Mouse (Mus musculus): ENCODE data around the gene Prr36. TPM values are rescaled to one million over a fixed set of nuclear protein-coding genes. Genes with fewer than 3 reads are reported as not detected.
"Not testable (repeated sequence)": the region's sequence is repeated elsewhere in the genome, so short reads cannot be mapped to it uniquely, and the experiment has no call there.

Gene Prr36
- not detected in 2 replicates for polyA plus RNA-seq (2012; ENCODE audit: insufficient read depth, insufficient read length, missing spikeins)

DNA sequence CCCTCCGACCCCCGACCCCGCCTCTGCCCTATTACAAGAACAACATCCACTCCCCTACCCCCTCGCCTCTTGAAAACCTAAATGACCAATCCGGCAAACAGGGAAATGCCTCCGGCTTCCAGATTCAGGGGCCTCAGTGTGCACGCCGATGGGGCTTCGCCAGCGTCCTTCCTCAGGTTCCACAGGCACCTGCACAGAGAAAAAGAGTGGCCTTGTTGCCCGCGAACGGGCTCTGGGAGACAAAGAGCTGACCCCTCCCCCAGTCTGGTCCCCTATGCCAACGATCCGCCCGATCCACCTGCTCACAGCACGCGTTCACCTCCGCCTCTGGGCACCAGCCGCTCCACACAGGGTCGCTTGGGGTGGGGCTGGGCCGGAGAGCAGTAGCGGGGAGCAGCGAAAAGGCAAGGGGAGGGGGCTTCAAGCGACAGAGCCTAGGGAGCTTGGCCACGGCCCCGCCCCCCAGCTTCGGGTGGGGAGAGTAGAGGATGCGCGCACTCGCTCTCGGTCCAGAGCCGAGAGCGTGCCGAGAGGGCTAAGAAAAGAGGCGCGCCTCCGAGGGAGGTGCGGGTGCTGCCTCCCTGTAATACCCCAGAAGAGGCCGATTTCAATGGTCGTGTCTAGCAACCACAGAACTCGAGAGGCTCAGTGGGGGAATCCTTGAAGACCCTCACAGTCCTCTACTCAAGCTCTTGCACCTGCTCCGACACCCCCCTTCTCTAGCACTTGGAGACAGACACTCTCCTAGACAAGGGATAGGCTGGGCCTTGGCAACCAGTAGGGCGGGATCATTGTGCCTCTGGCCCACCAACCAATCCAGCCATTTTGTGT lies at the start of gene Prr36:
Gene Prr36, minus strand, starts transcription at position 669 of the 831 bp plus-strand sequence.
- TF ChIP-seq POLR2A (IDR thresholded peaks at IDR 0.05; ENCODE audit: borderline replicate concordance, low read depth, low read length), result no peak
- no peak for TF ChIP-seq CTCF (IDR thresholded peaks at IDR 0.05; ENCODE audit: low read depth, low read length)
- Histone ChIP-seq H3K27ac (ENCODE audit: insufficient read depth, low read depth, low read length) (no peak within 1 kb of the TSS), H3K4me1 (ENCODE audit: control insufficient read depth, insufficient read depth, low read length) (peaks cover 7% of the 10 kb centered on the region; the same call in 1 of the 2 replicates), H3K4me3 (ENCODE audit: insufficient read depth, low read length) (peak within 1 kb of the TSS; percentile 20)

DNA sequence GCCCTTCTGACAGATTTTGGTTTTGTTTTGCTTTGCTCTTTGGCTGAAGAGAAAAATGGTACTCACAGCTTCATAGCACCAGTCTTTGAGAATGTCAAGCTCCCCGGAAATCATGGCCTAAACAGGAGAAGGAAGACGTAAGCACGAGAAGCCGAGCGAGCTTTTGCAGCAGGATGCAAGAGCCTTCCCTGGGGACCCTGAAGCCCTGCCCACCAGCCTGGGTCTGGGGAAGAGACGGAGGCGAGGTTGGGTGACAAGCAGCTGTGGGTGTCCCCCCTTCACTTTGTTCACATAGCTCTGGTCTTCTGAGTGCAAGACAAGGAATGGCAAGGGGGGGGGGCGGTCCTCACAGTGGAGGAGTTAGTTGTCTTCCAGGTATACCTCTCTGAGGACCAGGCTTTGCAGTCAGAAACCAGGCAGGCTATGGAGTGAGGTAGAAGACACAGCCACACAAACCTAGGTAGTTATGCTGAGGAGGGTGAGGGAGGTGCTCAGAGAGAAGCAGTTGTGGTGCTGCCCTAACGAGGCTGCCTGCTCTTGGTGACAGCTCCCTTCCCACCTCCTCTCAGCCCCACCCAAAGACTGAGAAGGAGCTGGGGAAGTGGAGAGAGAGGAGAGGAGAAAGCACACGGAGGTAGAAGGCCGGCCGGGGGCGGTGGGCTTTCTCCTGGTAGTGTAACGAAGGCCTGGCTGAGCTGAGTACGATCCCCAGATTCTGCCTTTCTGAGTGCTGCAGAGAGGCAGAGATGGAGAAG lies 48.1 kb upstream of the Prr36 start:
- Histone ChIP-seq H3K4me3 (ENCODE audit: insufficient read depth, low read length) (no peak overlapping the region), H3K4me1 (ENCODE audit: control insufficient read depth, insufficient read depth, low read length) (peaks cover 14% of the 10 kb centered on the region), H3K27ac (ENCODE audit: insufficient read depth, low read depth, low read length) (no peak overlapping the region)
- TF ChIP-seq POLR2A (IDR thresholded peaks at IDR 0.05; ENCODE audit: borderline replicate concordance, low read depth, low read length) (no peak), CTCF (IDR thresholded peaks at IDR 0.05; ENCODE audit: low read depth, low read length) (no peak)

GRCm38 (mm10) chr8:4263105-4263791 lies 46.0 kb upstream of the Prr36 start:
- no peak for TF ChIP-seq CTCF (IDR thresholded peaks at IDR 0.05; ENCODE audit: low read depth, low read length)
- no peak for TF ChIP-seq POLR2A (IDR thresholded peaks at IDR 0.05; ENCODE audit: borderline replicate concordance, low read depth, low read length)
- Histone ChIP-seq H3K4me3 (ENCODE audit: insufficient read depth, low read length) (no peak overlapping the region), H3K27ac (ENCODE audit: insufficient read depth, low read depth, low read length) (peak overlapping the region; percentile 38), H3K4me1 (ENCODE audit: control insufficient read depth, insufficient read depth, low read length) (peaks cover 18% of the 10 kb centered on the region)

GRCm38 (mm10) chr8:4259805-4260170 lies 42.5 kb upstream of the Prr36 start:
- no peak overlapping the region for H3K27ac ChIP-seq (ENCODE audit: insufficient read depth, low read depth, low read length)
- TF ChIP-seq POLR2A (IDR thresholded peaks at IDR 0.05; ENCODE audit: borderline replicate concordance, low read depth, low read length), result no peak
- TF ChIP-seq CTCF (IDR thresholded peaks at IDR 0.05; ENCODE audit: low read depth, low read length), result no peak
- peaks cover 18% of the 10 kb centered on the region for H3K4me1 ChIP-seq (ENCODE audit: control insufficient read depth, insufficient read depth, low read length)
- H3K4me3 ChIP-seq (ENCODE audit: insufficient read depth, low read length), result no peak overlapping the region

DNA sequence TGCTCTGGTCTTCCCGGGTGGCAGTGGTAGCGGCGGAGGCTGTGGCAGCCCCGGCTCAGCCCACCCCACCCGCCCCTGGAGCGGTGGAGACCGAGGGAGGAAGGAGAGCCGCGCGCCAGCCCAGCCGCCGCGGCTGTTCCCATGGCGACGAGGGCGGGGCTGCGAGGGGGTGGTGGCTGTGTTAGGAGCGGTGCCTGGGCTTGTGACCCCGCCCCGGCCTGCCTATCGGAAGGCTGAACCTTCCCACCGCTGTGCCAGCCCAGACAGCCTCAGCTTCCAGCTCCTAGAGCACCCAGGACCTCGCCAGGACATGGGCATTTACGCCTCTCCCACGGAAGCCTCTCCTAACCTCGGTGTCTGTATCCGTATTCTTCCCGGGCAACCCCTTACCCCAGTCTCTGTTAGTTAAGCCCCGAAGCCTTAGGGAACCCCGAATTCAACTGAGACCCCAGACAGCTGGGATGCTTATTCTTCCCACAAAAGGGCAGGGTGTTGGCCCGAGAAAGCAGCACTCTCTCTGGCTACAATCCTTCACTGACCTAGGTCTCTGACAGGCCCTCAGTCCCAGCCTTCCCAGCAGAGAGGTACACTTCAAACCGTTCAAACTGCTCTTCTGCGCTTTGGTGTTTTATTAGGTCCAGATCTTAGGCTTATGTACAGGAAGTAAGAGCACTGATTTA lies 42.0 kb upstream of the Prr36 start, which contains the start of gene Ctxn1:
Gene Ctxn1, minus strand, starts transcription at position 150 of the 680 bp plus-strand sequence.
- Histone ChIP-seq H3K27ac (ENCODE audit: insufficient read depth, low read depth, low read length) (no peak within 1 kb of the TSS), H3K4me3 (ENCODE audit: insufficient read depth, low read length) (peak within 1 kb of the TSS; percentile 52), H3K4me1 (ENCODE audit: control insufficient read depth, insufficient read depth, low read length) (peaks cover 16% of the 10 kb centered on the region)
- TF ChIP-seq POLR2A (IDR thresholded peaks at IDR 0.05; ENCODE audit: borderline replicate concordance, low read depth, low read length) (no peak), CTCF (IDR thresholded peaks at IDR 0.05; ENCODE audit: low read depth, low read length) (no peak)

GRCm38 (mm10) chr8:4258678-4259077 lies 41.4 kb upstream of the Prr36 start:
- Histone ChIP-seq H3K4me3 (ENCODE audit: insufficient read depth, low read length) (peak overlapping the region; percentile 52), H3K27ac (ENCODE audit: insufficient read depth, low read depth, low read length) (no peak overlapping the region), H3K4me1 (ENCODE audit: control insufficient read depth, insufficient read depth, low read length) (peaks cover 15% of the 10 kb centered on the region)
- TF ChIP-seq POLR2A (IDR thresholded peaks at IDR 0.05; ENCODE audit: borderline replicate concordance, low read depth, low read length) (no peak), CTCF (IDR thresholded peaks at IDR 0.05; ENCODE audit: low read depth, low read length) (no peak)

- H3K4me3 ChIP-seq (ENCODE audit: insufficient read depth, low read length), result peak overlapping the region; percentile 52
- no peak overlapping the region for H3K27ac ChIP-seq (ENCODE audit: insufficient read depth, low read depth, low read length)
- TF ChIP-seq POLR2A (IDR thresholded peaks at IDR 0.05; ENCODE audit: borderline replicate concordance, low read depth, low read length) (no peak), CTCF (IDR thresholded peaks at IDR 0.05; ENCODE audit: low read depth, low read length) (peak; percentile 71)
These were observed 41.0 kb upstream of the Prr36 start for GRCm38 (mm10) chr8:4258233-4258632.

DNA sequence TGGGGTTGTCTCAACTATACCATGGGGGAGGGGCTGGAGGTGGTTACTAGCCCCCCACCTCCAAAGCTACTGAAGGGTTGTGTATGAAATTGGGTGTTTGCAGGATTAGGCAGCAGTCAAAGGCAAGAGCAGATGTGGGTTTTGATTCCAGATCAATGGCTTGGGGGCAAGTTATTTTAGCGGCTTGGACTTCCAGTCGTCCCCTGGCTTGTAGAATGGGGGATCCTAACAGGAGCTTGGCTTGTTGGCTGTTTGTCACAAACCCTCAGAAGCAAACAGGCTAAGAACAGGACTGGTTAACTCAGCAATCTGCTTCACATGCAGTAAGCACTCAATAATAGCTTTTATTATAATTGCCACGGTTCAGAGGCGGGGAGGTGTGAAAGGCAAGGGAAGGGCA lies 40.1 kb upstream of the Prr36 start:
- no peak overlapping the region for H3K4me3 ChIP-seq (ENCODE audit: insufficient read depth, low read length)

More at GRCm38 (mm10) chr8:4258233-4258632, 41.0 kb upstream of the Prr36 start:
- H3K4me1 ChIP-seq (ENCODE audit: control insufficient read depth, insufficient read depth, low read length), result peaks cover 12% of the 10 kb centered on the region

GRCm38 (mm10) chr8:4256911-4257310 lies 39.7 kb upstream of the Prr36 start:
- no peak for TF ChIP-seq CTCF (IDR thresholded peaks at IDR 0.05; ENCODE audit: low read depth, low read length)
- no peak for TF ChIP-seq POLR2A (IDR thresholded peaks at IDR 0.05; ENCODE audit: borderline replicate concordance, low read depth, low read length)
- peaks cover 16% of the 10 kb centered on the region for H3K4me1 ChIP-seq (ENCODE audit: control insufficient read depth, insufficient read depth, low read length)
- H3K4me3 ChIP-seq (ENCODE audit: insufficient read depth, low read length), result no peak overlapping the region
- H3K27ac ChIP-seq (ENCODE audit: insufficient read depth, low read depth, low read length), result no peak overlapping the region

More for the DNA sequence above, 40.1 kb upstream of the Prr36 start:
- Histone ChIP-seq H3K4me1 (ENCODE audit: control insufficient read depth, insufficient read depth, low read length) (peaks cover 12% of the 10 kb centered on the region), H3K27ac (ENCODE audit: insufficient read depth, low read depth, low read length) (no peak overlapping the region)
- no peak for TF ChIP-seq CTCF (IDR thresholded peaks at IDR 0.05; ENCODE audit: low read depth, low read length)
- TF ChIP-seq POLR2A (IDR thresholded peaks at IDR 0.05; ENCODE audit: borderline replicate concordance, low read depth, low read length), result no peak

DNA sequence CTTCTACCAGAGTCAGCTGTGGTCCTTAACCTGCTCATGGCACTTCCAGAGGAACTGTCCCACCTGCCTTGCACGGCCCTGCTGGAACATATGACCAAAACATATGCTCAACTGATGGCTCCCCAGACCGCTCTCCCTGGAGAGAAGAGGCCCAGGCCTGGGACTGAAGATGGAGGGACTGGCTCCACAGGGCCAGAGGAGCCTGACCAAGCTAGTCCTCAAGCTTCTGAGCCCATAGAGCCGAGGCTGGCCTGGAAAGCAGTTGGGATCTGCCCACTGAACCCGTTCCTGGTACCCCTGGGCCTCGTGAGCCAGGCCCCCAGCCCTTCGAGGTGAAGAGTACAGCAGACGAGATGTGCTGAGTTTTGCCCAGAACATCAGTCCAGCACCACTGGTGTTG lies 38.2 kb upstream of the Prr36 start:
- peaks cover 22% of the 10 kb centered on the region for H3K4me1 ChIP-seq (ENCODE audit: control insufficient read depth, insufficient read depth, low read length)
- not testable (repeated sequence) for H3K4me3 ChIP-seq (ENCODE audit: insufficient read depth, low read length); H3K27ac ChIP-seq (ENCODE audit: insufficient read depth, low read depth, low read length)

All from bone marrow macrophage, adult 2 months (primary cell).